Mouse (Mus musculus): ENCODE measurements around the gene Nupl1.

Nupl1 gene

DNA sequence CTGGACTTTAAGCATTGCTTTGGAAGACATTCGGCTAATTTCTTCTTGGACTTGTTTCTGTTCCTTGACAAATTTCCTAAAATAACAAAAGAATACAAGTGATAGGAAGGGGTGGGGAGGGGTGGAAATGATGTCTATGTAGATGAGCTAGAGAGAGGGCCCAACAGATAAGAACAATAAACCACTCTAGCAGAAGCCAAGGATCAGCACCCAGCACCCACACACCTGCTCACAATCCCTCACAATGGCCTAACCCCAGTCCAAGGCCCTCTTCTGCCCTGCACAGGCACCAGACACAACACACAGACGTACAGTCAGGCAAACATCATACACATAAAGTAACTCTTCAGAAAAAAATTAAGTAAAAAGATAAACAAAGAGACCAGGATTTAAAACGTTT, 12.7 kb downstream of the Nupl1 start:
- DNase-seq (ENCODE audit: low spot score): no peak

GRCm38 (mm10) chr14:60219886-60220285, 31.3 kb downstream of the Nupl1 start:
- DNase-seq (ENCODE audit: low spot score): no peak

DNA sequence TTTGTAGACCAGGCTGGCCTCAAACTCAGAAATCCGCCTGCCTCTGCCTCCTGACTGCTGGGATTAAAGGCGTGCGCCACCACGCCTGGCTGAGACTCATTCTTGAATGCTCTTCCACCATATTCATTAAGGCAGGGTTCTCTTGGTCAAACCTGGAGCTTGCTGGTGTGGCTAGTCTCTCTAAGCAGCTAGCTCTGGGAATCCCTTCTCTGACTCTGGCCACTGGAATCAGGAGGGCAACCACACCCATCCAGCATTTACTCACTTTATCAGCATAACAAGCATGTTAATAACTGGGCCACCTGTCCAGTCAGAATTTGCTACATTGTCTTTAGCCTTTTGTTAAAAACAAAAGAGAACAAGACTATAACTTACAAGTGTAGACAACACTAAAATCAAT, 33.6 kb downstream of the Nupl1 start:
- no peak for DNase-seq (ENCODE audit: low spot score)

DNA sequence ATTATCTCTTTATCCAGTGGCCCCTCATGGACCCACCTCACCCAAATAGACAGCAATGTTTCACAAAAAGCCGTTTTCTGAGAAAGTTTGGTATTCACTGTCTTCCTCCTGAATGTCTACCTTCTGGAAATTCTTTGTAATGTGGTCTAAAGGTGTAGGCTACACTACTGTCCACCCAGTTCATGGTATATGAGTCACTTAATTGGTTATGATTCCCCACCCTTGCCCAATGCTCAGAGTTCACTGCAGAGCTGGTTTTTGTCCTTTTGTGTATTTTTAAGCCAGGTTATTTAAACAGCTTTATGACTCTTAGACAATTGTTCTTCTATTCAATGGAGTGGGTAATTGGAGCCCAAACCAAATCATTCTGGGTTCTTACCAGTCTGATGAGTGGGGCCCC, 35.1 kb downstream of the Nupl1 start:
- DNase-seq (ENCODE audit: low spot score): no peak

DNA sequence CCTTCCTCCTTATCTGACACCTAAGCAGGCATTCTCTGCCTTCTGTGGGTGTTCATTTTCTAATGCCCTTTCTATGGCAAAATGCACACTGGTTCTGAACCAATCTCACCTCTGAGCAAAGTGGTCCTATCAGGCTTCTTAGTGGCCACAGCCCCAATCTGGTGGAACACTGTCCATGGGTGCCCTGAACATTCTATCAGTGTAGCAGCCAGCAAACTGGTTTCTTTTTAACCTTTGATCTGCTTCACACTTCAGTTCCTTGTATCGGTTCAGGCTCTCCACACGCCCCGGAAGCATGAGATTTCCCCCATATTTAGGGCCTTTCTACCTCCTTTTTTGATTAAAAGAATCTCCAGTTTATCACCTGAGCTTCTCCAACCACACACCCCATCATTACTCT, 36.2 kb downstream of the Nupl1 start:
- DNase-seq (ENCODE audit: low spot score): no peak

GRCm38 (mm10) chr14:60214040-60214439, 37.2 kb downstream of the Nupl1 start:
- DNase-seq (ENCODE audit: low spot score): no peak

DNA sequence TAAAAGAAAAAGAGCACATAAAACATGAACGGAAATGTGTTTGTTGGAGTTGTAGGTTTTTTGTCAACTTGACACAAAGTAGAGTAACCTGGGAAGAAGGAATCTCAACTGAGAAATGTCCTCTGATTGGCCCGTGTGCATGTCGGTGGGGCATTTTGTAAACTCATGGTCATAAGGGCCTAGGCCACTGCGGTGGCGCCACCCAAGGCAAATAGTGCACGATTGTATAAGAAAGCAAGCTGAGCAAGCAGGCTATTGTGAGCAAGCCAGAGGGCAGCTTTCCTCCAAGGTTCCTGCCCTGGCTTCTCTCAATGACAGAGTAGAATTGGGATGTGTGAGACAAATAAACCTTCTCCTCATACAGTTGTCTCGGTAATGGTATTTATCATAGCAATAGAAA, 42.1 kb downstream of the Nupl1 start:
- no peak for DNase-seq (ENCODE audit: low spot score)

GRCm38 (mm10) chr14:60204993-60205392, 46.2 kb downstream of the Nupl1 start:
- no peak for DNase-seq (ENCODE audit: low spot score)

DNA sequence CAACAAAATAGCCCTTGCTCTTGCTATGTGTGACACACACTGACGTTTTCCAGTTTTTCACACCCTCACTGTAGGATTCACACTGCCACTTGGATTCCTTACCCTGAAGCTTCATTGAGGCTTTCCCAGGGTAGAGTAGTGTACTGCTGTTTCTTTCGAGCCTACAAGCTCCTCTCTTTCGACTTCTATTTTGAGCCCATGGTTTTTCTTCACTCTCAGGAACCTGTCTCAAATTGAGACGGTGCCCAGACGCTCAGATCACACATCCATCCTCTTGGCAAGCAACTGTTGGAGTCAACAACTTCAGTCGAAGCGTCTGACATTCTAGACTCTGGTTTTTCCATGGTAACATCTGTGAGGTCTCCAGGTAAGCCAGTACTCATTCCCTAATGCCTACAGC, 54.3 kb downstream of the Nupl1 start, which contains the start of gene Atp8a2:
TSS of gene Atp8a2 (minus strand) at position 296 of the 400 bp plus-strand sequence.
- DNase-seq (ENCODE audit: low spot score): no peak

- no peak for DNase-seq (ENCODE audit: low spot score)
Observed at GRCm38 (mm10) chr14:60195999-60196398, 55.2 kb downstream of the Nupl1 start.

DNA sequence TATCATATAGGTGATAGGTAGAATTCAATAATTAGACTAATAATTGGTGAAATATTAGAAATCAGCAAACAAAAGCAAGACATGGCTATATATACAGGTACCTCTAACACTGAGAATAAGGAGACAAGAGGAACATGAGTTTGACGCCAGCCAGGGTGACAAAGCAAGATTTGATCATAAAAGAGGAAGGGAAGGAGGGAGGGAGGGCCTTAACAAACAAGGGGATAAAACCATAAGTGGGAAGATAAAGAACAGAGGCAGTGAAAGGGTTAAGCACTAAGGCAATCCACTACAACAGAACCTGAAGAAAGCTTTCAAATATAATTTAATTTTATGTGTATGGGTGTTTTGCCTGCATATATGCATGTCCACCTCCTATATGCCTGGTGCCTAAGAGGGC, 56.6 kb downstream of the Nupl1 start:
- no peak for DNase-seq (ENCODE audit: low spot score)

- DNase-seq (ENCODE audit: low spot score): no peak
Observed at GRCm38 (mm10) chr14:60189771-60190170, 61.5 kb downstream of the Nupl1 start.

DNA sequence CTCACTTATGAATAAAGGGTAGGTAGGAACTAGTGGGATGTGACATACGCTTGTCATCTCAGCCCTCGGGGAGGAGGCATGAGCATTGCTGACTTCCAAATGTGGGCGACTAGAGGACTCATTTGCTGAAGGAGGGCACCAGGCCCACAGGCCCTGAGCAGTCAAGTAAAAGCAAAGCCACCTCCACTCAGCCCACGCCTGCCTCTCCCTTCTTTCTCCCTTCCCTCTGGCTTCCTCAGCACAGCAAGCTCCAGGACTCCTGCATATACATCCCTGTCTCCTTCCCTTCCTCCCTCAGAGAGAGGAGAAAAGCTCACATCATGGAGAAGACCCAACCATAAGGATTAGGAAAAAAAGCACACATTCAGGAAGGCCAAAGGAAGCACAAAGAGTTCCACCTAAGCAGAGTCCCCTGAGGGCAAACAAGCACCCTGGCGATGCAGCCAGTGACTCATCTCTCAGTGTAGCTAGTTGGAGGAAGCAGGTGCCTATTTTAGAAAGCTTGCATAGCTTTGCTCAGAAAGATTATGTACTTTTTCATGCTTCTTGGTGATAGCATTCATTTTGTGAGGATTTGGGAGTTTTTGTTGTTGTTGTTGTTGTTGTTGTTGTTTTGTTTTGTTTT, 62.9 kb downstream of the Nupl1 start:
- no peak for DNase-seq (ENCODE audit: low spot score)

GRCm38 (mm10) chr14:60181306-60181705, 69.9 kb downstream of the Nupl1 start:
- no peak for DNase-seq (ENCODE audit: low spot score)

GRCm38 (mm10) chr14:60178571-60178955, 72.7 kb downstream of the Nupl1 start:
- DNase-seq (ENCODE audit: low spot score): no peak

- no peak for DNase-seq (ENCODE audit: low spot score)
Observed at GRCm38 (mm10) chr14:60177614-60178570, 73.3 kb downstream of the Nupl1 start.

DNA sequence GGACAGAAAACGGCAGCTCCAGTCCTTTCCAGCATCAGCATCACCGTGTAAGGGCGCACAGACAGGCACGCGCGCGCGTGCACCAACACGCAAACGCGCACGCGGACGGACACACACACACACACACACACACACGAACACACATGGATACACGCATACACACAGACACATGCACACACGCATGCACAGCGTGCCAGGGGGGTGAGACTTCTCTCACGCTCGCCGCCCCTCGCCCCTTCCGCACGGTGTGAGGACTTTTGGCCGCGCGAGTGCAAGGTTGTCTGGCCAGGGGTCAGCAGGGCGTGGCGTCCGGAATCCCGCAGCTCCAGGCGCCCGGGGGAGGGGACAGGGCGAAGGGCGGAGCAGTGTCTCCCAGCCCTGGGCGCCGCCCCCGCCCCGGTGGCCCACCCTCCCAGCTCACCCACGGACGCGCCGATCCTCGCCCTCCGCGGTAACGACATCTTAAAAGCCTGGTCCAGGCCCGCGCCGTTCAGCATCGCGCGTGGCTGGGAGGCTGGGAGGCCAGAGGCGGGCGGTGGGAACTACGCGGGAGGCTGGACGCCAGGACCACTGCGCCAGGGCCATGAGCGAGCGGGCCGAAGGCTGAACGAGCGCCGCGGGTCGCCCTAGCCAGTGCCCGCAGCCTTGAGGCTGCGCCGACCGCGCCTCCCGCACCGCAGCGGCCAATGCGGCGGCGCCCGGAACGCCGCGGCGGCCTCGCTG, 74.2 kb downstream of the Nupl1 start:
- peak; percentile 58 for DNase-seq (ENCODE audit: low spot score)

GRCm38 (mm10) chr14:60176469-60176890, 74.8 kb downstream of the Nupl1 start:
- no peak for DNase-seq (ENCODE audit: low spot score)

- no peak for DNase-seq (ENCODE audit: low spot score)
Observed at GRCm38 (mm10) chr14:60172286-60173055, 78.8 kb downstream of the Nupl1 start.

DNA sequence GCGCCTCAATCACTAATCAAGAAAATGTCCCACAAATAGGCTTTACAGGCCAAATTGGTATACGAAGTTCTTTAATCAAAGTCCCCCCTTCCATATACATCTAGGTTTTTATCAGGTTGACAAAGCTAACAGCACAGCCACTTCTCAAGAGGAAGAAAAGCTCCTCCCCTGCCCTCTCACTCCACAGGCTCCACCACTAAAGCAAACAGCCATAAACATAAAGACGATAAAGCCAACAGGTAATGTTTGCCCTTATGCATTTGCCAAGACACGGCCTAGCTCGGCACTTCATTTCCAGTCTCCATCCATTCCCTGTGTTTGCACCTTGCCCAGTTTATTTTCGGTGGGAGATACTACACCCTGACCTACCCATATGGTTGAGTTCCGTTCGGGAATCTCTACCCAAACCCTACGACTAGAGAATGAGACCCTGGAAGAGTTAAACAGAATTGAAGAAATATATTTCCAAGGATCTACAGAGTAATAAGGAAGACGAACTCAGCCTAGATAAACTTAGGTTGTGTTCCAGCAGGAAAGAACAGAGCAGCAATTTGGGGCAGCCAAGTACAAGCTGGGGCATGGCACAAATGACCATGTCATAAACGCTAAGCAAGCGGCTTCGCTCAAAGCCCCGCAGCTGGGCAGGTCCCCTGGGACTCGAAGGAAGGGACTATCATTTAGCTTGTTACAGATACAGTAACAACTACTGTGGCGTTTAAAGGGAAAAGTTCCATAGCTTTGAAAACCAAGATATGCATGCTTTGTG, 80.2 kb downstream of the Nupl1 start:
- no peak for DNase-seq (ENCODE audit: low spot score)

DNA sequence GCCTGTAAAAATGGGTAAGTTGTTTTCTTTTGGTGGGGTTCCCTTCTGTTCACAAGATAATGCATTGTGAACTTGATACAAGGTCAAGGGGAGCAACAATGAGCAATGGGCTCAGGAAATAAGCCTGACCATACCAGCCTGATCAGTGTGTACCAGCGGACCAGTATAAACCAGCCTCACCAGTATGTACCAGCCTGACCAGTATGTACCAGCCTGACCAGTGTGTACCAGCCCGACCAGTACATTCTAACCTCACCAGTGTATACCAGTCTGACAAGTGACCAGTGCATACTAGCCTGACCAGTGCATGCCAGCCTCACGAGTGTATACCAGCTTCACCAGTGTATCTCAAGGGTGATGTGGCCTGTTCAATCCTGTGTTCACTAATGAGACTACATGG, 87.9 kb downstream of the Nupl1 start:
- DNase-seq (ENCODE audit: low spot score): no peak

Data from ovary, postnatal 36 days (tissue).